Mouse (Mus musculus): ENCODE data around the gene Atp1b1.

Gene Atp1b1

GRCm38 (mm10) chr1:164440230-164440629, 17.9 kb downstream of the Atp1b1 start:
- DNase-seq = no peak

- no peak for DNase-seq
These were observed 21.4 kb downstream of the Atp1b1 start for GRCm38 (mm10) chr1:164436749-164437148.

DNA sequence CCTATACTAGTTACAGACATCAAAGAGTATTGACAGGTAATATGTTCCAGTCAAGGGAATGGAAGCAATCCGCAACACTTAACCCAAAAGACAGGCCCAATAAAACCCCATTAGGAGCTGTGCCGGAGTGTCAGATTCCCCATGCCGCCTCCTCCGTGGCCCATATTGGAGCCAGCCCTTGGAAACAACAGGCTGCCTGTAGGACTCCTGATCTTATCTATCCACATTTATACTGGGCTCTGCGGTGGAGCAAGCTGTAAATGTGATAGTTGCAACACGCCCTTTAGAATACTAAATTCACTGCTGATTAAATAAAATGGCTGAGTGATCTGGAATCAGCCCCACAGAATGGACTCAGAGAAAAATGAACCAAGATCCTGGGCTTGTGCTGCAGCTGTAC, 24.1 kb downstream of the Atp1b1 start:
- no peak for DNase-seq

DNA sequence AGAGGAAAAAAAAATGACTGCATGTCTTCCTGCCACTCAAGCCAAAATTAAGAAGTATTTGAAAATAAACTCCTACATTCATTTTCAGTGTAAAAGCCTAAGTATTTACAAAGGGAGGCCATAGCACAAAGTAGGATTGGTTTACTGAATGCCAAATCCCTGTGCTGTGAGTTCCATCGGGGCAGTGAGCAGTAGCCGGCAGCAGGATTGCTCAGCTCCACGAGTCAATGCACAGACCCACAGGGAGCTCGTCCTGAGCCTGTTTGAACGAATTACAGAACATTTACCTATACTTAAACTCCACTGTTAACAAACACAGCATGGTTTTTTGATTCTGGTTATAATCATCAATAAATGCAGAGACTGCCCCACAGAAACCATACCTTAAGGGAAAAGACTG, 25.5 kb downstream of the Atp1b1 start:
- no peak for DNase-seq

GRCm38 (mm10) chr1:164428644-164429043, 29.5 kb downstream of the Atp1b1 start:
- DNase-seq = no peak

DNA sequence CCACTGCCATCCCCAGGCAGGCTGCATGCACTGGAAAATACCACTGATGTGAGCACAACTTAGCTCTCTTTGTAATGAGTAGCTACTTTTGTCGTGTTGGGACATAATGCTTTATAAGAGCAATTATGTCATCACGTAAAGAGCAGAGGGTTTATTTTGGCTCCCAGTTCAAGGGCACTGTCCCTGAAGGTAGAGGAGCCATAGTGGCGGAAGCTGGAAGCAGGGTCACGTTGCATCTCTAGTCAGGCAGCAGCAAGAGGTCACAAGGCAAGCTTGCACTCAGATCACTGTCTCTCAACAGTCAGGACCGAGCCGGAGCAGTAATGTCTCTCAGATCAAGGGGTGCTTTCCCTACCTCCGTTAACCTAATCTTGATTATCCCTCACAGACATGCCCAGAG, 30.4 kb downstream of the Atp1b1 start:
- no peak for DNase-seq

- no peak for DNase-seq
These were observed 31.9 kb downstream of the Atp1b1 start for GRCm38 (mm10) chr1:164426227-164426626.

DNA sequence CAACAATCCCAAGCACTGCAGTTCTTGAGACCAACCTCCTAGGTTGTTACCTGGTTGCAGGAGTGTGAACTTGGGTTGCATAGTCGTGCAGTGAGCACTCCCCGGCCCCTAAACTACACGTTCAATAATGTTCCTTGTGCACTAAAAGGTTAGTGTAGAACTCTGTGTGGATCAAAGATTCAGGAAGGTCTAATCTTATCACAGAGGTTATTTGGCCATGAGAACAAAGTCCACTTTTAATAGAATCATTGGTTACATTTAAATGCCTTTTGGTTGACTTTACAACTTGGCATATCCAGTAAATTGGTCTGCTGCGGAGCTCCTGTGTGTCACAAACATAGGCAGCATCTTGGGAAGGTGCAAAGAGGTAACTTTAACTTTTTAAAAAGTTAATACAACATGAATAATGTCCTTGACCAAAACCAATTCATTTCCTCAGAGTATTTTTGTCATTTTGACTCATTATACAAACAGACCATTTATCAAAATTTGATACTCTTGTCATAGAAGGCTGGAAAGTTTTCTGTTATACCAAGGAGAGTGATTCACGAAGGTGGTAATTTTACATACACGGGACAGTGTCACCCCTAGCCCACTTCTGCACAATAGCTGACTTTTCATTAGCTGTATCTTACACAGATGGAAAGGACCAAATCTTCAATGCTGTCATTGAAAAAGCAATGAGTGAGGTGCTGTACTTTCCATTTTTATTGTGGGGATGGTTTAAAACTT, 37.4 kb downstream of the Atp1b1 start:
- no peak for DNase-seq

- no peak for DNase-seq
These were observed 38.8 kb downstream of the Atp1b1 start for GRCm38 (mm10) chr1:164419401-164419800.

DNA sequence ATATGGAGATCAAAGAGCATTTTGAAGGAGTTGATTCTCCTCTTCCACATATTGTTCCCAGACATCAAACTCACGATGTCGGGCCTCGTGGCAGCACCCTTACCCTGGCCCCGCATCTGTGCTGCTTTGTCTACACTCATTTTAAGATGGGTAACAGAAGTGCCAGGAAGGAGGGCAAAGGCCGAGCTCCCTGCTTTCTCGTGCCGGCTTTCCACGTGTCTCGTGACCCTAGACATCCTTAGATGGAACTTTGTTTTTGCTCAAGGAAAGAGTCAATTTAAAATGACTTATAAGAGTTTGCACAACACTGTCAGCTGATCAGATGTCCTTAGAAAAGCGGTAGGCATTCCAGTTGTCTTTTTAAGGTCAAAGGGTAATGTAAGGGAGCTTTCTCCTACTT, 39.8 kb downstream of the Atp1b1 start:
- no peak for DNase-seq

DNA sequence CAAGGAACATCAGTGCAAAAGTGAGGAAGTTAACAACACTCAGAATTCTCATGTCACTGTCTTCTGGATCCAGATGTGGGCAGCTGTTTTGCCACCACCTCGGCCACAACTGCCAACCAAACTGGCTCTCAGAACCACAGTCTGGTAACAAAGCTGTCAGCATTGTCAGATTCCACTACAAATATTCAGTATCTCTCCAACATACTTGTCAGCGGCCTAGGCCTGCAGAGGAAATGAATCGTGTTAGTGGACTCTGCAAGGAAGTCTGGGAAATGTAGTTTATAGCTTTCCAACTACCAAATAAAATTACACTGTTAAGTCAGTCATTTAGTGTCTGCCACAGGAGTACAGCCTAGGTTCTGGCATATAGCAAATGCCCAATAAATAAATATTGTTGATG, 40.6 kb downstream of the Atp1b1 start:
- no peak for DNase-seq

- no peak for DNase-seq
These were observed 41.3 kb downstream of the Atp1b1 start for GRCm38 (mm10) chr1:164416692-164417394.

DNA sequence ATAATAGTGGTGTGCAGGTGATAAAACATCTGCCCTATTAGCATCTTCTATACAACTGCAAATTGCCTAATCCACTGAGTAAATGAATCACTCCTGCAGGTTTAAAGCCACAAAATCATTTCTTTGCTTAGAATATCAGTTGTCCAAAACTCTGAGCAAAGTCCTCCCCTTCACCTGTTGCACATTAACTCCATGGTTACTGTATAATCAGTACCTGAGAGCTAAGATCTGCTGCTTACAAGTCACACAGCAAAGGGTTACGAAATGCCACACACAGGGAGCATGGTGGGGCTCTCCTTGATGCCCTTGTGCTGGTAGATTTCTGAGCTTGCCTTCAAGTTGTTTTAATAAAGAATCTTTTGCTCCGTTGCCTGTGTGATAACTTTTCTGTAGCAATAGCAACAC, 42.8 kb downstream of the Atp1b1 start:
- no peak for DNase-seq

- no peak for DNase-seq
These were observed 44.5 kb downstream of the Atp1b1 start for GRCm38 (mm10) chr1:164413608-164414007.

DNA sequence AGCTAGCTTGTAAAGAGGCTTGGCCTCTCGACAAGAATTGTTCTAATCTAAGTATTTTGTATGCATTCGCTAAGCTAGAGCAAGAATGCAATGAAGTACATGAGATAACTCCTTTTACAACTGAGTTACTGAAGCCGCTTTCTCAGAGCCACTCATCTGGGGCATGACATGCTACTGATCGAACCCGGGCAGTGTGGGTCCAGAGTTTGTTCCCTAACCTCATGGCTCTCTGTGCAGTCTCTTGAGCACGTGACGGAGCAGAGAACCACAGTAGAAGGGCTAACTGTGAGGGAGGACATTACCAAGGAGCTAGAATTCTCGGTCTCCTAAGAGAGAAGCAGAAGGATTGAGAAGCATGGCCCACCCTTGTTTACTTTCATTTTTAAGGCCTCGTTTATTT, 45.2 kb downstream of the Atp1b1 start:
- DNase-seq = no peak

GRCm38 (mm10) chr1:164411306-164411705, 46.8 kb downstream of the Atp1b1 start:
- no peak for DNase-seq

DNA sequence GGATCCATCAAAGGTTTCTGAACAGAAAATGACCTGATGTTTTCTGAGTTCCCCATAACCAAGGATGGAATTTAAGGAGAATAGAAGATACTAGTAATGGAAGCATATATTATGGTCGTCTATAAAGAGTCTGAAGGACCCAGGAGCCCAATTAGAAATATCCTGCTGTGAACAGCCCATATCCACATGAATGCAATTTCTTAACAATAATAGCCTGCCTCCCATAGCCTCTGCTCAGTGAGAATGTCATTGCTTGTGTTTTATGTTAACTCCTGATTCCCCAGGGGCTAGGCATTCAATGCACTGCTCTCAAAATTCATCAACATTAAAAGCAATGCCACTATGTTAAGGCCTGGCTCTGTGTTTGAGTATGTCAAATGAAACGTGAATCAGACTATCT, 49.5 kb downstream of the Atp1b1 start:
- no peak for DNase-seq

DNA sequence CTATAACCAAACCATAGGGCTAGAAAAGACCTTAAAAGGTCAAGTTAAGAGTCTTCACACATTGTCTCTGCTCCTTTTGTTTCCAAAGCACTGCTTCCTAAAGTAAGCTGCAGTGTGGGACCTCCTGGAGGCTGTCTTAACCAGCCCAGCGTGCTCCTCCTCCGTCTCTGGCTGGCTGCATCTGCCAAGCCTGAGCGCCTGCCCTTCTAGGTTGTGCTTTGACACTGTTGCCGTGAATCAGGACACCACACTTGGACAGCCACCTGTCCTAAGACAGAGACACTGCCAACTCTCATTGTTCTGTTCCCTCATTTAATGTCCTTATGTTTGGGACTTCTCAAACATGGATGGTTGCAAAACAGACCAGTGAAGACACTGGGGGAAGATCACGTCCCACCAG, 51.6 kb downstream of the Atp1b1 start:
- DNase-seq = peak; percentile 13 to 36

- DNase-seq = no peak
These were observed 52.8 kb downstream of the Atp1b1 start for GRCm38 (mm10) chr1:164405385-164405802.

GRCm38 (mm10) chr1:164399578-164399977, 58.6 kb downstream of the Atp1b1 start:
- DNase-seq = no peak

- DNase-seq = no peak
These were observed 60.5 kb downstream of the Atp1b1 start for GRCm38 (mm10) chr1:164397672-164398071.

DNA sequence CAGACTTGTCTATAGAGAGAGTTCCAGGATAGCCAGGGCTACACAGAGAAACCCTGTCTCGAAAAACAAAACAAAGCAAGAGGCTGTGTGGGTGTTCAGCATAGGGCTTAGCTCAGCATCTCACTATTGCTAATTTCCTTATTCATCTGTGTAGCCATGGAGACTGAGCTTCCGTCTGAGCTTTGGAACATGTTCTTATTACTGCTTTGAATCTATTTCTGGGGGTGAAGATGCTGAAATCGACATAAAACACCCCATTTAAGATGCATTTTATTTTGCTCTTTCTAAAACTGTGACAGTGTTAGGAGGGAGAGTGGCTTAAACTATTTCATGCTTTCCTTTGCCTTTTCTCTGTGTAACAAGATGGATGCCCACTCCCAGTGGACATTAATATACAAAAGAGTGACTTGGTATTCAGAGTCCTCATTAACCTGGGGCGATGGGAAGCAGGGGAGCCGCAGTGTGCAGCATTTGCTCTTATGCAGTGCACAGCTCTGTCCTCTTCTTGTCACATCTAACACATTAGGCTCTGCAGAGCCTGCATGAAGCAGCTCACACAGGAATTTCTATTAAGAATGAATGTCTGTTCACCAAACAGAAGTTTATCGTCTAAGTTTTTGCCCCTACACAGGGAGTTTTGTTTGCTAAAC, 62.9 kb downstream of the Atp1b1 start:
- DNase-seq = no peak

- no peak for DNase-seq
These were observed 66.0 kb downstream of the Atp1b1 start for GRCm38 (mm10) chr1:164392176-164392575.

DNA sequence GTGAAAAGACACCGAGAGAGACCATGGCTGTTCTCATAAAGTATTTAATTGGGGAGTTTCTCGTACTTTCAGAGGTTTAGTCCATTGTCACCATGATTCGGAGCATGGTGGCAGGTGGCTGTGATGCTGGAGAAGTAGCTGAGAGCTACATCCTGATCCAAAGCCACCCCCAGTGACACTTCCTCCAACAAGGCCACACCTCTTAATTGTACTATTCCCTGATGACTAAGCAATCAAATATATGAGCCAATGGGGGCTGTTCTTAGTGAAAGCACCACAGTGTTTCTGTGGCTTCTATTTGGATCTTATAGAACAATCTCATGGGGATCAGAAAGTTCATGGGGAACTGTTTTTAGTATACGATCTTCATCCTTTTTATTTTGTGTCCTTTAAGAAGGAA, 68.4 kb downstream of the Atp1b1 start:
- no peak for DNase-seq
